Mouse (Mus musculus) adrenal gland, postnatal 36 days (tissue): Measurements from ENCODE around the gene Rbms2. TPM values are rescaled to one million over a fixed set of nuclear protein-coding genes. Genes with fewer than 3 reads are reported as not detected.
"Not testable (repeated sequence)": the region's sequence is repeated elsewhere in the genome, so short reads cannot be mapped to it uniquely, and the experiment has no call there.

ENCODE experiments used
- DNase-seq, 2 experiments: peaks; one replicate each; pipeline ENCODE4 v3.0.0; 2021; ENCODE audit warnings: mixed read lengths in 1 of 2
- total RNA-seq, 2 experiments: library from RNA; stranded (reverse); gene quantifications; 2 replicates each; pipeline ENCODE4 v1.2.3; 2021

Gene Rbms2
- total RNA-seq, 2 experiments from 2014 or later = 79.9 to 101 TPM

DNA sequence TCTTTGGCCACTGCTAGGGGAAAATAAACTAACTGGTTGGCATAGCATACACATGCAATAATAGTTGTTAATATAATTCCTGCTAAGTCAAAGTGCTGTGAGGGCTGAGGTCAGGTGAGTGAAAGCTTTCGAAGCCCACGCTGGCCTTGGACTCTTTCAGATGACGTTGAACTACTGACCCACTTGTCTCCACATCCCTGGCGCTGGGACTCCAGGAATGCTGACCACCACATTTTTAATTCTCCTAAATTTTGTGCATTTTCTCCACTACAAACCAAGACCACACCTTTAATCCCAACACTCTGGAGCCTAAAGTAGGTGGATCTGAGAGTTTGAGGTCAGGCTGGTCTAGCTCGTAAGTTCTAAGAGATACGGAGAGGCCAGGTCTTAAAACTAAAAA, 13.0 kb upstream of the Rbms2 start:
- DNase-seq = no peak

DNA sequence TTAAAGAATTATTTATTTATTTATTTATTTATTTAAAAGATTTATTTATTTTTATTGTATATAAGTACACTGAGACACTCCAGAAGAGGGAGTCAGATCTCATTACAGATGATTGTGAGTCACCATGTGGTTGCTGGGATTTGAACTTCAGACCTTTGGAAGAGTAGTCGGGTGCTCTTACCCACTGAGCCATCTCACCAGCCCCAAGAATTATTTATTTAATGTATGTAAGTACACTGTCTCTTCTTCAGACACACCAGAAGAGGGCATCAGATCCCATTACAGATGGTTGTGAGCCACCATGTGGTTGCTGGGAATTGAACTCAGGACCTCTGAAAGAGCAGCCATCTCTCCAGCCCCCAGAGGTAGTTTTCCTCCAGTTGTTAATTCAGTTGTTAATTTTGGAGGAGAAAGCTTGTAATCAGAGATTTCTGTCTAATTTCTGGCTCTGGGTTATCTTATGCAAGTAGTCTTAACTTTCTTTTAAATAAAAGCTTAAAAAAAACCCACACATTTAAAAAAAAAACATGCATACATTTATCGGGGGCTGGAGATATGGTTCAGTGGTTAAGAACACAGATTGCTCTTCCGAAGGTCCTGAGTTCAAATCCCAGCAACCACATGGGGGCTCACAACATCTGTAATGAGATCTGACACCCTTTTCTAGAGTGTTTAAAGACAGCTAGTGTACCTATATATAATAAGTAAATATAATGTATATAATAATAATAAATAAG, 12.1 kb upstream of the Rbms2 start:
- DNase-seq = not testable (repeated sequence)

DNA sequence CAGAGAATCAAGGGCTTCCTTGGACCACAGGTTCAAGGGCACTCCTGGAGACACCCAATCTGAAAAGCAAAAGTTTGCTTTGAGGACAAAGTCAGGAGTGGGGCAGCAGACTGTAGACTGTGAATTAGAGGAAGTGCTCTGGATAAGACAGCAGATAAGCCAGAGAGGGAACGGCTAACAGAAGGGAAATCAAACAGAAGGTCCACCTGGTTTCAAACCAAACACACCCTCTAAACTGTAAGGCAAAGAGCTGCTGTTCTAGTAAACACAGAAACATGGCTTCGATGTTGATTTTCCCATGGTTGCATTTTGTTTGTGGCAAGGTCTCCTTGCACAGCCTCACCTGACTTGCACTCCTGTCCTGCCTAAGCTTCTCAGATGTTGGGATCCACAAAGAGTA, 11.4 kb upstream of the Rbms2 start:
- DNase-seq = no peak

DNA sequence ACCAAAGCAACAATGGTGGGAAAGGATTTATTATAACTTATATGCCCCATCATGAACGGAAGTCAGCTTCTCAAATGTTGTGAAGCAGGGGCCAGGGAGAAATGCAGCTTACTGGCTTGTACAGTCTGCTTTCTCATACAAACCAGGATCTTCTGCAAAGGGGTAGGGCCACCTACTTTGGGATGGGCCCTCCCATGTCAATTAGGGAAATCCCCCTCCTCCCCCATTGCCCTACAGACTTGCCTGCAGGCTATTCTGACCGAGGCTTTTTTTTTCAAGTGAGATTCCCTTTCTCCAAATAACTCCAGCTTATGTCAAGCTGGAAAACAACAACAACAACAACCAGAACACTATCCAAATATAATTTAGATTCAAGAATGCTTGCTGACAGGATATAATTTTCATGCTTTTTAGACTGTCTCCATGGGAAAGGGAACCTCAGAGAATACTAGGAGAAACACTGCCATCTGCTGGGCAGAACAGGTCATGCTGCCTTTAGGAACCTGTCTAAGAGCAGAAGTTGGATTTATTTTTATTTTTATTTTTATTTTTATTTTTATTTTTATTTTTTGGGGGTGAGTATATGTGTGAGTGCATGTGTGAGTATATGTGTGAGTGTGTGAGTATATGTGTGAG, 8.3 kb upstream of the Rbms2 start:
- peak; percentile 76 to 83 for DNase-seq

DNA sequence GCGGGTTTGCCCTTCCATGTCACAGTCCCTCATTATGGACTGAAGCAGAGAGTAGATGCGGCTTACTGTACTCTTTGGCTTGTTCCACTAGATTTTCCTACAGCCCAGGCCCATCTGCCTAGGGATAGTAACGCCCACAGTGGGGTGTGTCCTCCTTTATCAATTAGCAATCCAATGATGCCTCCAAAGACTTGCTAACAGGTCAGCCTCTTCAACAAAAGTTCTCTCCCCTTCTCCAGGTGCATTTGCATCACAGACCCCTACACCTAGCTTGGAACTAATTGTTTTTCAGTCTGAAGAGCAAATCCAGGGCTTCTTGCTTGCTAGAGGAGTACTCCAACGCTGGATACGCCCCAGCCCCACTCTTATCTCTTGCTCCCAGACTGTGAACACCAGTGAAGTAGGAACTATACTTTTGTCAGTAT, 7.1 kb upstream of the Rbms2 start:
- DNase-seq = no peak

DNA sequence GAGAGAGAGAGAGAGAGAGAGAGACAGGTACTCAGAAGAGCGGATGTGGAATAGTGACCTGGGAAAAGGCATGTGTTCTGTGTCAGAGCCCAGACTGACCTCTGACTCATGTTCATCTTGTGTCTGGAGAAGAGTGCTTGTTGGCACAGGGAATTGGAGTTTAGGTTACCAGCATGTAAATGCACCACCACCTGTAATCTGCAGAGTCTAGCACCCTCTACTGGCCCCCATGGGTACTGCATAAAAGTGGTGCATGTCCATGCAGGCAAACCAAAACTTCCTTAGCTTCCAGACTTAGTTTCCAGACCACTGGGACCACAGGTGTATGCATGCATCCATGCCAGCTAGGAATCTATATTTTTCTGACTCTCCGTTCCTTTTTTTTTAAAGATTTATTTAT, 5.9 kb upstream of the Rbms2 start:
- DNase-seq = peak; percentile 85 to 87

DNA sequence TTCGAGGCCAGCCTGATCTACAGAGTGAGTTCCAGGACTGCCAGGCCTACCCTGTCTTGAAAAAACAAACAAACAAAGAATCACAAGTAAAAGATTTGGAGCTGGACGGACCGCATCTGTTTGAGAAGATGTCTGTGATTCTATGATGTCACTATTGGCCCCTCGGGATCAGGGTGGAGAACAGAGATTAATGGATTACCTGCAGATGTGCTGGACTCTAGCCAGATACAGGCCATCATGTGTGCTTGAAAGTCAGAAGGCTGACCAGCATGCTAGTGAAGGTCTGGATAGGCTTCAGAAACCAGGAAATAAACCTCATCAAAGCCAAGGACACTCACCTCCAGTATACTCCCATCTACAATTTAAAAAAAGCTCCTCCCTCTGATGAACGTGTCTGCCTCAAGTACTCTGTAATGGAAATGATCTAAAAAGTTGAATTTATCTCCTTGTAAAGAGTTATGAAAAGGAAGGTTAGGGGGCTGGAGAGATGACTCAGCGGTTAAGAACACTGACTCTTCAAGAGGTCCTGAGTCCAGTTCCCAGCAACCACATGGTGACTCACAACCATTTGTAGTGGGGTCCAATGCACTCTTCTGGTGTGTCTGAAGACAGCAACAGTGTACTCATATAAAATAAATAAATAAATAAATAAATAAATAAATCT, 5.3 kb upstream of the Rbms2 start:
- DNase-seq = no peak

DNA sequence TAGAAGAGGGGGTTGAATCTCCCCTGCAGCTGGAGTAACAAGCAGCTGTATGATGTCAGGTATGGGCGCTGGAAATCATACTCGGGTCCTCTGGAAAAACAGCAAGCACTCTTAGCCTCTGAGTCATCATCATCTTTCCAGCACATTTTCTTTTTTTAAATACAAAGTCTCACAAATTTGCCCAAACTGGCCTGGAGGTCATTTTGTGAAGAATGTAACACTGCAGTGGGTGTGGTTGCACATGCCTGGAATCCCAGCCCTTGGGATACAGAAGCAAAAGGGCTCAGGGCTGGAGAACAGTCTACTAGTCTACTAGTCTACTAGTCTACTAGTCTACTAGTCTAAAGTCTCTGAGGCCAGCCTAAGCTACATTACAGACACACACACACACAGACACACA, 4.2 kb upstream of the Rbms2 start:
- no peak for DNase-seq

DNA sequence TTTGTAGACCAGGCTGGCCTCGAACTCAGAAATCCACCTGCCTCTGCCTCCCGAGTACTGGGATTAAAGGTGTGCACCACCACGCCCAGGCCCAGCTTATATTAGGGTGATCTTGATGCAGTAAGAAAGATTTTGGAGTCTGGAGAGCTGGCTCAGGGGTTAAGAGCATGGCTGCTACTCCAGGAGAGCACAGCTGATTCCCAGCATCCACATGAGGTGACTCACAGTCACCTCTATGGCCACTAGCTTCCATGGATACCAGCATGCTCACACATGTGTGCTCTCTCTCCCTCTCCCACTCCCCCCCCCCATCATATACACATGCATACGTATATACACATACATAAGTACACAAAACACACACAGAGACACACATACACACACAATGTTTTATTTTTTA, 2.8 kb downstream of the Rbms2 start:
- no peak for DNase-seq

DNA sequence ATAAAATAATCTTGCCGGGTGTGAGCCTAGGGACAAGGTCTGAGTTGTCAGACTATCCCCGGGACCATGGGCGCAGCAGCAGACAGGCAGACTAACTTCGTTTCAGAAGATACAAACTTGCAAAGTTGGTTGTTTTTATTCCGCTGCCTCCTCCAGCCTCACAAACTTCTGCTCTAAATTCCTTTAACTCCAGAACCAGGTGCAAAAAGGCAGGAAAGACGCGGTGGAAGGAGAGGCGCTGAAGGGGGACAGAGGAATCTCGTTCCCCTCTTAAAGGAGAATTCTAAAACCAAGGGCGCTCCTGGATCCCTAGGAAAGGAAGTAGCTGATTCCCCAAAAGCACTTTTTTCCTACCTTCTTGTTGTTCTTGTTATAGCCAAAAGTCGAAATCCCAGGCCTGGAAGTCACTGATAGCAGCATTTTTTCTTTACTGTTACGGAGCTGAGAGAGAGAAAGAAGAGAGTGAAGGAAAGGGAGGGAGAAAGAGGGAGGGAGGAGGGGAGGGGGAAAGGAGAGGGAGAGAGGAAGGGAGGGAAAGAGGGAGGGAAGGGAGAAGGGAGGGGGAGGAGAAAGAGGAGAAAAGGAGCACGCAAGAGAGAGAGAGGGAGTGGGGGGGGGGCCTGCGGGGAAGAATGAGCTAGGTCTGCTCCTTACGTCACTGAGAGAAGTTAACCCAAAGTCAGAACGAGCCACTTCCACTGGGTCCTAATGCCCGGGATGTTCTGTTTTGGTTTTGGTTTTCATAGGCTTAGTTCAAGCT, 3.9 kb downstream of the Rbms2 start:
- peak; percentile 64 to 80 for DNase-seq

DNA sequence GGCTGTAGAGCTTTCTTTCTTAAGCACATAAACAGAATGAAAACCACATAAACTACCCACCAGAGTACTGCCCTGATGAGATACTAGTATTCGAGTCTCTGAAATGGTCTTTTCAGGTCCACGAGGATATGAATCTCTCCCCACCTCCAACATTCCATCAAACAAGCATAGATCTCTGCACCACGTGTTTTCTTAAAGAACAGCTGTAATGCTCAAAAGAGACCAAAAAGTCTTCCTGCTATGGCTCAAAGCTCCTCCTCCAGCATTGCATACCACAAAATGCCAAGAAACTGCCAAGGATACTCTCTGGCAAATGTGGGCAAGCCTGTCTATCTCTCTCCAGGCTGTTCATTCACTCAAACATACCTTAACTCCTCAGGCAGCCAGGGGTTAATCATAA, 4.8 kb downstream of the Rbms2 start:
- no peak for DNase-seq

DNA sequence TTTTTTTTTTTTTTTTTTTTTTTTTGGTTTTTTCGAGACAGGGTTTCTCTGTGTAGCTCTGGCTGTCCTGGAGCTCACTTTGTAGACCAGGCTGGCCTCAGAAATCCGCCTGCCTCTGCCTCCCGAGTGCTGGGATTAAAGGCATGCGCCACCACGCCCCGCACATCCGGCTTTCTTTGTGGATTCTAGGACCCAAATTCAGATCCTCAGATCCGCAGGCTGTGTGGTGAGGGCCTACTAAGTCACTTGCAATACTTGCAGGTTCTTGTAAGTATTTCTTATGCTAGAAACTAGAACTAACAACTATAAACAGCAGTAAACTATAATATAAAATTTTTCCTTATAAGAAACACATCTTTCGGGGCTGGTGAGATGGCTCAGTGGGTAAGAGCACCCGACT, 8.7 kb downstream of the Rbms2 start:
- not testable (repeated sequence) for DNase-seq

DNA sequence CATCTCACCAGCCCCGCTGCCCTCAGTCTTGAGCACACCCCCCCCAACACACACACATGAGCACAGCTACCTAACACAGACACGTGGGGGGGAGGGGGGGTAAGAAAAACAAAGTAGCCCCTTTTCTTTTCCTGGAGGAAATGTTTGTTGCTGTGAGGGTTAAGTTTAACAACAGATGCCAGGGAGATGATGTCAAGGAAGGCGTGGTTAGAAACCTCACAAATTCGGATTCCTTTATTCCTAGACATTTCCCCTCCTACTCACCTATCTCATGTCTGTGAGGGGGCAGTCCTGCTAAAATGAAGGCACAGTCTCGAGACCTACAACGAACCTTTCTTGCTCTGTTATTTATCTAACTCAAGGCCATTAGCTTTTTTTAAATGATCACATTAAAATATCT, 13.0 kb downstream of the Rbms2 start:
- DNase-seq = no peak

DNA sequence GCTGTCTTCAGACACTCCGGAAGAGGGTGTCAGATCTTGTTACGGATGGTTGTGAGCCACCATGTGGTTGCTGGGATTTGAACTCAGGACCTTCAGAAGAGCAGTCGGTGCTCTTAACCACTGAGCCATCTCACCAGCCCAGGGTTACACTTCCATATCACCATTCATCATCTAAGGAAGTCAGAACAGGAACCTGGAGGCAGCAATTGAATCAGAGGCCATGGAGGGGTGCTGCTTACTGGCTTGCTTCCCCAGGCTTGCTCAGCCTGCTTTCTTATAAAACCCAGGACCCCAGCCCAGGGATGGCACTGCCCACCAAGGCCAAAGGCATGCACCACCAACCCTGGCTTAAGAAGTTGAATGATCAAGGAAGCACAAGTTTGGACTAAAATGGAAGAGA, 14.4 kb downstream of the Rbms2 start:
- not testable (repeated sequence) for DNase-seq

DNA sequence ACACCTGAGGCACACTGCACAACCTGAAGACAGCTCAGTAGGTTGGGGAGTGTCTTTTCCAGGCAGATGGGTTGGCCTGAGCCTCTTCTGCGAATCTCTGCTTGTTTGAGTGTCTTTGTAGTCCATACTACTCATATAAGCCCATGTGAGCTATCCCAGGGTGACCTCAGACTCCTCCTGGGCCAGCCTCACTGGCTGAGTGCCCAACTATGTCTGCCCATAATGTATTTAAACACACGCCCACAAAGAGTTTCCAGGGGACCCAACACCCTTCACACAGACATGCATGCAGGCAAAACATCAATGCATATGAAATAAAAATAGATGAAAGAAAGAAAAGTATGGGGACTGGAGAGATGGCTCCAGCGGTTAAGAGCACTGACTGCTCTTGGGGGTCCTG, 26.1 kb downstream of the Rbms2 start:
- no peak for DNase-seq

DNA sequence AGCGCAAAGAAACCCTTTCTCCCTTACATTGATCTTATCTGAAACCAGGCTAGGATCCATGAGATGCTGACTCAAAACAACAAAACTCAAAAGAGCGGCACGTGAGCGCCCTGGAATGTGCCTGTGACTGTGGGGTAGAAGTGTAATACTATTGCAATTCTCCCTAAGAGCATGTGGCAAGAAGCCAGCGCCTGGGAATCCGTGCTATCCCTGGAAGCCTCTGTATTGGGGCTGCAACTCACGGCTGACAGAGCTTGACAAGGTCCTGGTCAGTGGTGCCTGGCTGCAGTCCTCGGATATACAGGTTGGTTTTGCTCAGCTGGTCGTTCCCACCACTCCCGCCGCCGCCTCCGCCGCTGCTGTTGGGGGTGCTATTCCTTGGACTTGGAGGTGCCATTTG, 29.2 kb downstream of the Rbms2 start:
- peak; percentile 79 to 82 for DNase-seq

DNA sequence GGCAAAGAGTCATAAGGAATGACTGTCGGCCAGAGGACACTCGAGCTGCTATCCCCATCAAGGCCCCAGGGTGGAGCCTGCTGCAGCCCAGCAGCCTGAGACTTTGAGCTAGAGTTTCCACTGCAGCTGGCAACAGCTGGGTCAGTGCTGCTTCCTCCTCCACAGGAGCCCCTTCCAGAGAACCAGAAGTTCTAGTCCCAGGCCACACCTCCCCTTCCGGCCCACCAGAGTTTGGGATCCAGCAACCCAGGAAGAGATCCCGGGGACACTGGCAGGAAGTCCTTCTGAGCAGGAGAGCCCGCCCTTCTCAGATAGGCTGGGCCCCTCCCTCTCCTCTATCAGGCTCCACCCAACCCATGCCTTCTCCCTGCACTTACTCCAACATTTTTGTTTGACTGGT, 30.5 kb downstream of the Rbms2 start:
- peak; percentile 88 to 90 for DNase-seq

DNA sequence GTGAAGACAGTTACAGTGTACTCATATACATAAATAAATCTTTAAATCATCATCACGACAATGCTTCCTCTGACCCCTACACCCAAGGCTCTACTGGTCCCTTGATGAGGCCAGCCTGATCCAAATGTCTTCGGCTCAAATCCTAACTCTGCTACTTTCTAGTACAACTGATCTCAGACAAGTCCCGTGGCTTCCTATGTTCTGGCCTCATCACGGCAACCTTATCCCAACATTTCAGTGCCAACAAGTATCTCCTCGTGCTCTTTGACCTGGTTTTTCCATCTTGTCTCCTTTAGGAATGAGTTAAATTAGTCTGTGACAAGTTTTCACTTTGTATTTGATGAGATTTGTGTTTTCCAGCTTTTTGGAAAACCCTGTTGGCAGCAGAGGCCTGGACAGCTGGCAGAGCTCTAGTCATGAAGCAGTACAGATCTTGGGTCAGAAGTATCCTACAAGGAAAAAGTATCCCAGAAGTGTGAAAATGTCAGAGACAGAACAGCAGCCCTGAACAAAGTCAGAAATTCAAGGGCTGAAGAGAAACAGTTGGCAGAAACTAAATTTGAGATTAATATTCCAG, 31.2 kb downstream of the Rbms2 start:
- no peak for DNase-seq

DNA sequence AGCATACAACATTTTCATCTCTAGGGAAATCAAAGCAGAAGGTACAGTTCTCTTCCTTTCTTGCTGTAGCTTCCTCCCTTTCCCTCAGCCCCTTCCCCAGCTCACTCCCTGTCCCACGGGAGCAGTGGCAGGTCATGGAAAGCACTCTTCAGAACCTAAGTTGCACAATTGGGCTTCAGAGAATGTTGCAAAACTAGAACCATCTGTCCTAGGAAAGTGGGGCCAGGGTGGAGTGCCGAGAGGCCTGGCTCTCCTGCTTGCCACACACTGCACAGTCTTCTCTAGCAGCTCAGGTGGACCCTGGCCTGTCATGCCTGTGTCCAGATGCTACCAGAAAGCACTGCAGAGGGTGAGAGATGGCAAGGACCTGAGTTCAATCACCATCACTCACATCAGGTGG, 35.1 kb downstream of the Rbms2 start:
- peak in 1 of 2 experiments; percentile 41 for DNase-seq

DNA sequence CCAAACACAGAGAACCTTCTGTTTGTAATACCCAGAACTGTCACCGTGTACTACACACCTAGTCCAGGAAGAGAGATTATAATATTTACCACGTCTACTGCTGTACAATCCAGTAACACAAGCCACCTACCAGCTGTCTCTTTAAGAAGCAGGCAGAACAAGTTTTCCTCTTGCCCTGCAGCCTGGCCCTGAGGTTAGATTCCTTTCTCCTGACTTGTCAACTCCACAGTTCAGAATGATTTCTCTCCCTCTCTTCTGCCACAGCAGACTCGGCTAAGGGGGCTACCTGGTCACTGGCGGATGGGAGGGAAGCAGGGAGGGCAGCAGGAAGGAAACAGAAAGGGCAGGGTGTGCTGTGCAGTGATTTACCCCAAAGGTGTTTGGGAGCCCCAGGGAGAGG, 36.4 kb downstream of the Rbms2 start:
- DNase-seq = peak; percentile 20 to 35

DNA sequence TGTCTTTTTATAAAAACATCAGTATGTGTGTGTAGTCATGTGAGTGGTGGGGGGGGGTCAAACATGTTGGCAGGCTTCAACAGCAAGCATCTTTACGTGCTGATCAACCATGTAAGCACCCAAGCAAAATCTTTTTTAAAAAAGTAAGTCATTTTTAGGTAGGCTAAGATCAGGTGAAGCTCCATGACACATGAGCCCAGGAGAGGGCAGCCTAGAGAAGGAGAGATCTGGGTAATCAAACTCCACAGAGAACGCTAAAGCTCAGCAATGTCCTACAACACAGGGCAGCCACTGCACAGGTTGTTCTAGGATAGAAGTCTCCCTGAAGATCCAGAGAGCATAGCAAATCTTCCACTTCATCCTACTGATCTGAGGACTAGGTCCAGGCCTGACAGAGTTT, 37.9 kb downstream of the Rbms2 start:
- peak in 1 of 2 experiments; percentile 38 for DNase-seq

DNA sequence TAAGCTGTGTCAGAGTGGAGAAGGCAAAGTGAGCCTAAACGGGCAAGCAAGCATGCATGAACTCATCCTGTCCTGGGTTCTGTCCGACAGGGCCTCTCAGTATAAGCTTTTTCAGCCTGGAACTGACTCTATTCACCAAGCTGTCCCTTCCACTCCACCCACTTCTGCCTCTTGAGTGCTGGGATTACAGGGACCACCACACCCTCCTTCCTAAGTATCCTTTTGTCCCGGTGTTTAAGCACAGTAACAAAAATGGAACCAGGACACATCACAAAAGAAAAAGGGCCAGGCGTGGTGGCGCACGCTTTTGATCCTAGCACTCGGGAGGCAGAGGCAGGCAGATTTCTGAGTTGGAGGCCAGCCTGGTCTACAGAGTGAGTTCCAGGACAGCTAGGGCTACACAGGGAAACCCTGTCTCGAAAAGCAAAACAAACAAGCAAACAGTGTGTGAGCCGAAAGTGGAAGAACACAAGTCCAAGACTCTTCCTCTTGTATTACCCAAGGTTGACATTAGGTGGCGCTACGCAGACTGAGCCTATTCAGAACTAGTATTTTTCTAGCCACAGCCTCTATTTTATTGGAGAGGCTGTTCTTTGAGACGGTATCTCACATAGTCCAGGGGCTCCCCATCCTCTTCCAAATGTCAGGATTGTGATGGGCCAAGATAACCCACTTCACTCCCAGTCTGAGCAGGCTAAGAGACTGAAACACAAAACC, 39.7 kb downstream of the Rbms2 start:
- peak; percentile 40 to 65 for DNase-seq
